Mouse (Mus musculus) forebrain, embryonic 15.5 days (tissue): ENCODE measurements around the gene Hagh. TPM values are rescaled to one million over a fixed set of nuclear protein-coding genes. Genes with fewer than 3 reads are reported as not detected.

Source experiments
- ATAC-seq: fragments of 200-750 bp; cut with Nextera tagmentation; replicated peaks from 2 replicates; pipeline ENCODE4 v1.8.0; 2017; ENCODE audit warnings: mild to moderate bottlenecking, moderate TSS enrichment, moderate library complexity
- H3K27ac ChIP-seq: fragments of 300-500 bp; sonication (generic); replicated peaks from 2 replicates; pipeline ENCODE4 v1.5.1; 2015; ENCODE audit warnings: mild to moderate bottlenecking, inconsistent platforms
- H3K27me3 ChIP-seq: fragments of 300-500 bp; sonication (generic); 2 replicates; pipeline ENCODE4 v1.6.1; 2015; ENCODE audit warnings: inconsistent platforms
- H3K36me3 ChIP-seq: fragments of 300-500 bp; sonication (generic); 2 replicates; pipeline ENCODE4 v1.6.1; 2015; ENCODE audit warnings: mild to moderate bottlenecking, inconsistent platforms
- H3K4me1 ChIP-seq: fragments of 300-500 bp; sonication (generic); 2 replicates; pipeline ENCODE4 v1.6.1; 2015; ENCODE audit warnings: inconsistent platforms
- H3K4me2 ChIP-seq: fragments of 300-500 bp; sonication (generic); replicated peaks from 2 replicates; pipeline ENCODE4 v1.6.1; 2015; ENCODE audit warnings: mild to moderate bottlenecking, inconsistent platforms
- H3K4me3 ChIP-seq: fragments of 300-500 bp; sonication (generic); 2 replicates; pipeline ENCODE4 v1.5.1; 2015; ENCODE audit warnings: mild to moderate bottlenecking, inconsistent platforms
- H3K9ac ChIP-seq: fragments of 300-500 bp; sonication (generic); replicated peaks from 2 replicates; pipeline ENCODE4 v1.6.1; 2015; ENCODE audit warnings: mild to moderate bottlenecking, inconsistent platforms
- H3K9me3 ChIP-seq: fragments of 300-500 bp; sonication (generic); 2 replicates; pipeline ENCODE4 v1.6.1; 2016; ENCODE audit warnings: inconsistent platforms
- WGBS: fragments of 180-500 bp; shearing (Covaris S2); methylation state at CpG from one replicate; pipeline ENCODE4 v1.1.7; 2015; ENCODE audit warnings: mixed read lengths; 5-methylcytosine and 5-hydroxymethylcytosine counted together
- polyA plus RNA-seq: library from polyadenylated mRNA; unstranded; fragments of >200 nt; fragmentation: Nextera tagmentation; extraction: Ambion mirVana; gene quantifications from 2 replicates; pipeline ENCODE4 v1.2.1, GENCODE M21; 2015

Gene Hagh
- polyA plus RNA-seq, result 45.1 and 45.7 TPM in 2 replicates

DNA sequence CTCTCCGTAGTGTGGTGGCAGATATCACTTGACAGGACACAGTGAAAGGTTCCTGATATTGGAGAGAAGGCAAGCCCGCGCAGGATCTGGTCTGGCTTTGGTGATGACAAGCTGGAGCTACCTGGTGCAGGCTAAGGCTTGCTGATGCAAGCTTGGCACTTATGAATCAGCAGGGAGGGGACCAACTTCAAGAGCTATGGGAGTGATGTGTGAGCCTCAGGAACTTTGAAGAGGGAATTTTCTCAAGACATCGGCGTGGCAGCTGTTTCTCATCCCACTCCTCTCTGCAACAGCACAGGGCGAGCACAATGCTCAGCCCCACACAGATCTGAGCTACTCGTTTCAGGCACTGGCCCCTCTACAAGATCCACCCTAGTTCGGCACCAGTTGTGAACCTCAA lies at the start of gene Hagh:
Hagh (plus strand) TSS at position 302 of the 400 bp plus-strand sequence.
- H3K36me3 ChIP-seq, result no peaks in the 10 kb centered on the region
- WGBS, result 75% methylated on average over 8 of the region's 8 CpGs
- peaks cover 5% of the 10 kb centered on the region; the same call in 1 of the 2 replicates for H3K27me3 ChIP-seq
- H3K4me3 ChIP-seq, result no peak within 1 kb of the TSS
- H3K4me2 ChIP-seq, result no peak within 1 kb of the TSS
- no peak within 1 kb of the TSS for H3K9ac ChIP-seq
- ATAC-seq, result no peak
- H3K9me3 ChIP-seq, result no peaks in the 10 kb centered on the region
- H3K27ac ChIP-seq, result no peak within 1 kb of the TSS
- no peaks in the 10 kb centered on the region for H3K4me1 ChIP-seq

DNA sequence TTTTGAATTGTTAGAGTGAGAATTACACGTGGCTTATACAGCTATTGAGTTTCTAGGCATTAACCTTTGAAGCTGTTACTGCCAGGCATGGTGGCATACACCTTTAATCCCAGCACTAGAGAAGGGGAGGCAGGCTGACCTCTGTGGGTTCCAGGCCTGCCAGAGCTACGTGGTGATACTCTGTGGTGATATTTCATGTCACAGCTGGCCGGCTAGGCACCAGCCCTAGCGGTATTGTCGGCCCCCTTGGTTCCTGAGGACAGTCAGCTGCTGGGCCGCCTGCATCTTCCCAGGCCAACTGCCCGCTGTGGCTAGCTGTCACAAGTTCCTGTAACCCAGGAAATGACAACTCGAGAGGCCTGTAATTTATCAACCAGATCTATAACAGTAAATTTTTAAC lies 47.8 kb upstream of the Hagh start:
- H3K27me3 ChIP-seq, result no peaks in the 10 kb centered on the region
- no peaks in the 10 kb centered on the region for H3K4me1 ChIP-seq
- no peak overlapping the region for H3K9ac ChIP-seq
- H3K9me3 ChIP-seq, result no peaks in the 10 kb centered on the region
- ATAC-seq, result no peak
- H3K4me2 ChIP-seq, result no peak overlapping the region
- no peak overlapping the region for H3K27ac ChIP-seq
- no peak overlapping the region for H3K4me3 ChIP-seq
- H3K36me3 ChIP-seq, result no peaks in the 10 kb centered on the region
- 80% methylated on average over 8 of the region's 8 CpGs for WGBS

DNA sequence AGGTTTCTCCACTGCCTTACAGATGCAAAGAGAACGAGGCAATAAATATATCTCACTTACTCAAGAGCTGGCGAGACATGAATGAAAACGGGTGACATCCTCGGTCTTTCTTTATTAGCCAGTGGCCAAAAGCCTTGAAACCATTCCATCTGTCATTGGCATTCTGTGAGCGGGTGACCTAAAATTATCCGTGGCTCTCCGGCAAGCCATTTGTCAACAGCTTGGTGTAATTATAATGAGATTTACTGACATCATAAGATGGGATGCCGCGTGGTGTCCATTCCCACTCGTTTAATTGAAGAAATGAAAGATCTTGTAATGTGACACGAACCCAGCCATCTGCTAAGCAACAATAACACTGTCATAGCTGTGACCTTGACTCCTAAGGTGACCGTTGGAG lies 45.2 kb upstream of the Hagh start:
- Histone ChIP-seq H3K4me2 (no peak overlapping the region), H3K9ac (no peak overlapping the region), H3K4me1 (no peaks in the 10 kb centered on the region), H3K4me3 (no peak overlapping the region), H3K9me3 (no peaks in the 10 kb centered on the region), H3K36me3 (no peaks in the 10 kb centered on the region), H3K27me3 (no peaks in the 10 kb centered on the region), H3K27ac (no peak overlapping the region)
- WGBS, result 73% methylated on average over 12 of the region's 12 CpGs
- no peak for ATAC-seq

DNA sequence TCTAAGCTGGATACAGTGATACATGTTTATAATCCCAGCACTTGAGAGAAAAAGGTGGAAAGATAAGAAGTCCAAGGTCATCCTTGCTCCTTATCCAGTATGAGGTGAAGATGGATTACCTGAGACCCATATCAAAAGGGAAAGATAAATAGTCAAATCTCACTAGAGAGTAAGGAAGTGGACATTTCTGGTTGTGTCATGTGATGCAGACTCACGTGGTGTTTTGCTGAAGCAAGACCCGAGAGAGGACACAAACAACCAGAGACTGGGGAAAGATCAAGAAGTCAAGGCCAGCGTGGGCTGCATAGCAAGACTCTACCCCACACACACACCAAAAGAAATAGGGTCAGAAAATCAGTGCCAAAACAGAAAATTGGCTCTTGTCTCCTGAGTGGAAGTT lies 43.0 kb upstream of the Hagh start:
- Histone ChIP-seq H3K4me1 (no peaks in the 10 kb centered on the region), H3K27ac (no peak overlapping the region), H3K4me2 (no peak overlapping the region), H3K4me3 (no peak overlapping the region), H3K27me3 (no peaks in the 10 kb centered on the region), H3K9me3 (no peaks in the 10 kb centered on the region), H3K36me3 (no peaks in the 10 kb centered on the region), H3K9ac (no peak overlapping the region)
- WGBS, result 74% methylated on average over 3 of the region's 3 CpGs
- ATAC-seq, result no peak

DNA sequence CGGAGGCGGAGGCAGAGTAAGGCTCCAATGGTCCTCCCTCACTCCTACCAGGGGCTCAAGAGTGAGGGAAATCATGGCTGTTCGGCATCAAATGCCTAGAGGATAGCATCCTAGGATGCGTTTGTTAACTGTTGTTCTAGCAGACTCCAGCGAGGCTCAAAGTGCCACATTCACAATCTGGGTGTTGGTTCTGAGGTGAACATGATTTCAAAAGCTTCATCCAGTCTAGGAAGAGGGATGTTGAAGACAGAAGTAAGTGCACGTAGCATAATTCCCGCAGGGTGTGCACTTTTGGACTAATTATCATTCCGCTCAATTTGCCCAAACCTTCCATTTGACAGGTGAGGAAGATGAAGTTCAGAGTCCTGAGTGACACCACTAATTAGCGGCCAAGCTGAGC lies 41.7 kb upstream of the Hagh start:
- Histone ChIP-seq H3K9ac (no peak overlapping the region), H3K4me2 (no peak overlapping the region), H3K9me3 (no peaks in the 10 kb centered on the region), H3K36me3 (no peaks in the 10 kb centered on the region), H3K27ac (no peak overlapping the region), H3K4me3 (no peak overlapping the region), H3K4me1 (no peaks in the 10 kb centered on the region), H3K27me3 (0 out of 2 replicates have a peak, but pooled peaks cover 1% of the 10 kb centered on the region)
- 55% methylated on average over 9 of the region's 9 CpGs for WGBS
- no peak for ATAC-seq

DNA sequence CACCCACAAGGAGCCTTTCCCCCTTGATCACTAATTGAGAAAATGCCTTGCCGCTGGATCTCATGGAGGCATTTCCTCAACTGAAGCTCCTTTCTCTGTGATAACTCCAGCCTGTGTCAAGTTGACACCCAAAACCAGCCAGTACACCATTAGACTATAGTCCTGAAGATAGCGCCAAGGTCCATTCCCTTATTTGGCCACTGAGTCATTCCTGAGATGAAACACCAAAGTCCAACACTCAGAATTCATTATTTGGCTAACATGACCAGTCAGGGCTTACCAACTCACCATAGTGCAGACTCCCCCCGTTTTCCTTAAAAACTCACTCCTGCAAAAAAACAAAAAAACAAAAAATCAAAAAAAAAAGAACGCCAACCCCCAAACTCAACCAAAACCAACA lies 40.5 kb upstream of the Hagh start:
- WGBS, result 94% methylated on average over 4 of the region's 4 CpGs
- no peak for ATAC-seq
- Histone ChIP-seq H3K4me2 (no peak overlapping the region), H3K27ac (no peak overlapping the region), H3K4me3 (no peak overlapping the region), H3K9me3 (no peaks in the 10 kb centered on the region), H3K4me1 (peaks cover 7% of the 10 kb centered on the region), H3K27me3 (peaks cover 11% of the 10 kb centered on the region; the same call in 1 of the 2 replicates), H3K9ac (no peak overlapping the region), H3K36me3 (no peaks in the 10 kb centered on the region)

DNA sequence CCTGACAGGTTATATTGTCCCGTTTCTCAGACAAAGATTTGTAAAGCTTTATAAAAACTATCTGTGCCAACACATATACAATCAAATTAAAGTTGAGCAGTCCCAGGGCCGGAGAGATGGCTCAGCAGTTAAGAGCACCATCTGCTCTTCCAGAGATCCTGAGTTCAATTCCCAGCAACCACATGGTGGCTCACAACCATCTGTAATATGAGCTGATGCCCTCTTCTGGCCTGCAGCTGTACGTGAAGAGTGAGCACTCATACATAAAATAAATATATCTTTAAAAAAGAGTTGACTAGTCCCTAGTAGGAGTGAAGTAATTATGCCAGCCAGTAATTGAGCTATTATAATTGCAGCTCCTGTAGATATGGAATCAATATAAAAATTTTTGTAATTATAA lies 39.4 kb upstream of the Hagh start:
- Histone ChIP-seq H3K9me3 (no peaks in the 10 kb centered on the region), H3K4me1 (peaks cover 10% of the 10 kb centered on the region), H3K4me3 (no peak overlapping the region), H3K4me2 (no peak overlapping the region), H3K27ac (no peak overlapping the region), H3K9ac (no peak overlapping the region), H3K27me3 (peaks cover 20% of the 10 kb centered on the region), H3K36me3 (no peaks in the 10 kb centered on the region)
- 56% methylated on average over 3 of the region's 3 CpGs for WGBS
- ATAC-seq, result no peak

DNA sequence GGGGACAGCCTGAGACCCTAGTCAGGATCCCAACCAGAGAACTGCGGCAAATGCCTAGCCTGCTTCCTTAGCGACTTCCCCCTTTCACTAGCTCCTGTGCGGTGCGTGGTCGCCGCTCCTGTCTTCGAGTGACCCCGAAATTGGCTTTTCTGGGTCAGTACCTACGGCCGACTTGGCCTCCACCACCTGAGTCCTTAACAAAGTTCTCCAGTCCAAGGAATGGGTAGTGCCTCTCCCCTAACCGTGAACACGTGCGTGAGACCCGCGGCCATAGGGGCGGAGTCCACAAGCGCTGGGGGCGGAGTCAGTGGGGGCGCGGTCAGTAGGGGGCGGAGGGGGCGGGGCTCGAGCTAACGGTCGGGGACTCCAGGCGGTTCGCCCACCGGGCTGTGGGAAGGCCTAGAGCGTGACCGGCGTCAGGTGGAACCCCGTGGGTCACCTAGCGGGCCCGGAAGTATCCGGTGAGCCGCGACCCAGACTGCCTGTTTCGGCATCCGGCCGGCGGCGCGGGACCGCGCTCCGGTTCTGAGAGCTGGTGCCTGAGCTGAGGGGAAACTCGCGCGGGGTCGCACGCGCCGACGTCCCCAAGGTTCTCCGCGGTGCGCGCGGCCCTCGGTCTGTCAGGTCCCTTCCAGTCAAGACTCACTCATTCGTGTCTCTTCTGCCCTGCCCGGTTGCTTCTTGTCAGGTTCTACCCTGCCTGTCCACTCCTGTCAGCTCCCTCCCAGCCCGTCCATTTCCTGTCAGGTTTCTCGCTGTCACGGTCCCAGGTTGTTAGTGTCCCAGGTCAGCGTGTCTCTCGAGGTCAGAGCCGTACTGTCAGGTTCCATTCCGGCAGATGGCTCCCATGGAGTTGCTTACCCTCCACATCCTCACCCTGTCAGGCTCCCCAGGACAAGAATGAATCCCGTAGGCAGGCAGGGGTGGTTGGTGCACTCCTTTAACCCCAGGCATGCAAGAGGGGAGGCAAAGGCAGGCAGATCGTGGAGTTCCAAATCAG lies 35.7 kb upstream of the Hagh start, which contains the start of gene Meiob:
Meiob (plus strand) TSS at position 338 of the 1,000 bp plus-strand sequence.
- H3K36me3 ChIP-seq, result no peaks in the 10 kb centered on the region
- H3K9me3 ChIP-seq, result no peaks in the 10 kb centered on the region
- H3K27me3 ChIP-seq, result peaks cover 24% of the 10 kb centered on the region
- H3K9ac ChIP-seq, result peak within 1 kb of the TSS; percentile 39
- peak; percentile 64 for ATAC-seq
- no peak within 1 kb of the TSS for H3K27ac ChIP-seq
- peak within 1 kb of the TSS; percentile 56 for H3K4me3 ChIP-seq
- H3K4me2 ChIP-seq, result peak within 1 kb of the TSS; percentile 81
- H3K4me1 ChIP-seq, result peaks cover 10% of the 10 kb centered on the region
- WGBS, result under 1% methylated on average over 71 of the region's 71 CpGs

DNA sequence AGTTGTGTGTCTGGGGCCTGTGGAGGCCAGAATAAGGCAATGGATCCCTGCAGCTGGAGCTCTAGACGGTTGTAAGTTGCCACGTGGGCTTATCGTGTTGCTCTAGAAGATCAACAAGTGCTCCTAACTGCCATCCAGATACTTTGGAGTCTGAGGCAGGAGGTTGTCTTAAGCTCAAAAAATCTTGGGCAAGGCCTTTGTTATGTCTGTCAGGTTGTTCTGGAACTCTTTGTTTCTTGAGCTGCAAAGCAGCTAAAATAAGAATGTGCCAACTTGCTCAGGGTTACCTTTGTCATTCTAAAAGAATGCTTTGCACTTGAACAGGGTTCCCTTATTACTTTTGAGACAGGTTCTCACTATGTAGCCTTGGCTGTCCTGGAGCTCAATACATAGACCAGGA lies 28.7 kb upstream of the Hagh start:
- H3K4me2 ChIP-seq, result no peak overlapping the region
- H3K36me3 ChIP-seq, result no peaks in the 10 kb centered on the region
- H3K4me3 ChIP-seq, result no peak overlapping the region
- H3K9me3 ChIP-seq, result no peaks in the 10 kb centered on the region
- no peak for ATAC-seq
- H3K27me3 ChIP-seq, result peaks cover 4% of the 10 kb centered on the region
- H3K27ac ChIP-seq, result no peak overlapping the region
- no peak overlapping the region for H3K9ac ChIP-seq
- H3K4me1 ChIP-seq, result no peaks in the 10 kb centered on the region
- 81% methylated on average over 3 of the region's 3 CpGs for WGBS

DNA sequence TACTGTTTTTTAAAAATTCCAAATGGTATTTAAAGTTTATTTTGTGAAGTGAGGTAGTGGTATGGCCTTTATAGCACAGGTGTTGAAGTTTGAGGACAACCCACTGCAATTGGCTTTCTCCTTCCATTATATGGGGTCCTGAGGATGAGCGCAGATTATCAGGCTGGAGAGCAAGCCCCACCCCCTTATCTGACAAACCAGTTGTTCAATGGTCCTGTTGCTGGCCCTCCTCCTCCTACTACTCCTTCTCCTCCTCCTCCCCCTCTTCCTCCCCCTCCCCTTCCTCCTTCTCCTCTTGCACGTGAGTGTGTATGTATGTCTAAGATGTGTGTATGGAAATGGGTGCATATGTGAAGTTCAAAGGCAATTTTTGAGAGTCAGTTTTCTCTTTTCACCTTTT lies 27.7 kb upstream of the Hagh start:
- no peaks in the 10 kb centered on the region for H3K4me1 ChIP-seq
- no peak overlapping the region for H3K9ac ChIP-seq
- no peak overlapping the region for H3K27ac ChIP-seq
- no peak for ATAC-seq
- no peak overlapping the region for H3K4me2 ChIP-seq
- H3K9me3 ChIP-seq, result no peaks in the 10 kb centered on the region
- H3K36me3 ChIP-seq, result no peaks in the 10 kb centered on the region
- peaks cover 4% of the 10 kb centered on the region for H3K27me3 ChIP-seq
- H3K4me3 ChIP-seq, result no peak overlapping the region
- WGBS, result 41% methylated on average over 2 of the region's 2 CpGs

DNA sequence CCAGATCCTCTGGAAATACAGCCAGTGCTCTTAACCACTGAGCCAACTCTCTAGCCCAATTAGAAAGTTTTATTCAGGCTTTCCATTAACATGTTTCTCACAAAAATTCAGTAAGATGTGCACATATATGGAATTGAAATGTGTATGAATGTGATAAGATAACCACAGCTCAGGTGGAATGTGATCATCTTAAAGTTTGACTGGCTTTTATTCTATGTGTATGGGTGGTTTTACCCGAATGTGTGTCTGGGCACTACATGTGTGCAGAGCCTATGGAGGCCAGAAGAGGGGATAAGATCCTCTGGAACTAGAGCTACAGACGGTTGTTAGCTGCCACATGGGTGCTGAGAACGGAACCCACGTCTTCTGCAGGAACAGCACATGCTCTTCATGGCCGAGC lies 24.7 kb upstream of the Hagh start:
- H3K36me3 ChIP-seq, result no peaks in the 10 kb centered on the region
- no peak overlapping the region for H3K4me3 ChIP-seq
- ATAC-seq, result no peak
- H3K4me2 ChIP-seq, result no peak overlapping the region
- H3K27me3 ChIP-seq, result peaks cover 4% of the 10 kb centered on the region; the same call in 1 of the 2 replicates
- WGBS, result 83% methylated on average over 5 of the region's 5 CpGs
- no peak overlapping the region for H3K9ac ChIP-seq
- H3K9me3 ChIP-seq, result no peaks in the 10 kb centered on the region
- no peaks in the 10 kb centered on the region for H3K4me1 ChIP-seq
- H3K27ac ChIP-seq, result no peak overlapping the region

DNA sequence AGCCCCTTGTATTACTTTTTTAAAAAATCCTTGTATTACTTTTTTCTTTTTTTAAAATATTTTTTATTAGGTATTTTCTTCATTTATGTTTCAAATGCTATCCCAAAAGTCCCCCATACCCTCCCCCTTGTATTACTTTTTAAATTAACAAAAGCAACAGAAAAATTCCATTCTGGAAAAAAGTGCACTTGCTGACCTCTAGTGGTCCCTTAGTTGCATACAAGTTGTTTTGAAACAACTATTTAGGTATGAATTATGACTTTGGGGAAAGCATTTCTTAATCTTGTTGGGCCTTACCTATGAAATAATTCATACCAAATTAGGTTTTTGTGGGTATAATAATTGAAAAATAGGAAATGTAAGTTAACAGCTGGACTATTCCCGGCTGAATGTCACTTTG lies 22.4 kb upstream of the Hagh start:
- no peaks in the 10 kb centered on the region for H3K4me1 ChIP-seq
- H3K36me3 ChIP-seq, result no peaks in the 10 kb centered on the region
- 33% methylated on average over 1 of the region's 1 CpGs for WGBS
- peaks cover 4% of the 10 kb centered on the region; the same call in 1 of the 2 replicates for H3K27me3 ChIP-seq
- no peaks in the 10 kb centered on the region for H3K9me3 ChIP-seq
- no peak for ATAC-seq
- H3K4me2 ChIP-seq, result no peak overlapping the region
- H3K4me3 ChIP-seq, result no peak overlapping the region
- H3K9ac ChIP-seq, result no peak overlapping the region
- H3K27ac ChIP-seq, result no peak overlapping the region
